Mouse (Mus musculus) embryonic facial prominence, embryonic 10.5 days (tissue): Measurements from ENCODE around the gene Atrnl1. TPM values are rescaled to one million over a fixed set of nuclear protein-coding genes. Genes with fewer than 3 reads are reported as not detected.

Experiments used
- DNase-seq: peaks from one replicate; pipeline ENCODE4 v3.0.0-alpha.2; 2017; ENCODE audit warnings: low spot score
- H3K27ac ChIP-seq: fragments of 300-500 bp; sonication (generic); replicated peaks from 2 replicates; pipeline ENCODE4 v1.5.1; 2016; ENCODE audit warnings: mild to moderate bottlenecking
- H3K27me3 ChIP-seq: fragments of 300-500 bp; sonication (generic); replicated peaks from 2 replicates; pipeline ENCODE4 v1.6.1; 2016; ENCODE audit warnings: low read depth, mild to moderate bottlenecking; ENCODE audit not compliant: poor library complexity, severe bottlenecking
- H3K36me3 ChIP-seq: fragments of 300-500 bp; sonication (generic); replicated peaks from 2 replicates; pipeline ENCODE4 v1.6.1; 2016; ENCODE audit warnings: mild to moderate bottlenecking, moderate library complexity
- H3K4me1 ChIP-seq: fragments of 300-500 bp; sonication (generic); 2 replicates; pipeline ENCODE4 v1.6.1; 2016
- H3K4me3 ChIP-seq: fragments of 300-500 bp; sonication (generic); 2 replicates; pipeline ENCODE4 v1.5.1; 2016; ENCODE audit warnings: mild to moderate bottlenecking, moderate library complexity
- H3K9me3 ChIP-seq: fragments of 300-500 bp; sonication (generic); 2 replicates; pipeline ENCODE4 v1.6.1; 2016; ENCODE audit warnings: mild to moderate bottlenecking
- WGBS: fragments of 180-500 bp; shearing (Covaris S2); methylation state at CpG from one replicate; pipeline ENCODE4 v1.1.7; 2016; 5-methylcytosine and 5-hydroxymethylcytosine counted together
- polyA plus RNA-seq: library from polyadenylated mRNA; unstranded; fragments of >200 nt; fragmentation: Nextera tagmentation; extraction: Ambion mirVana; gene quantifications from 2 replicates; pipeline ENCODE4 v1.2.1, GENCODE M21; 2016

Gene Atrnl1
- polyA plus RNA-seq, 1 experiment from 2014 or later = 4.3 TPM

- Histone ChIP-seq H3K9me3 (no peaks in the 10 kb centered on the region), H3K27ac (no peak overlapping the region), H3K4me3 (no peak overlapping the region), H3K36me3 (no peaks in the 10 kb centered on the region), H3K27me3 (no peaks in the 10 kb centered on the region), H3K4me1 (no peaks in the 10 kb centered on the region)
- WGBS = 90% methylated on average over 6 of the region's 6 CpGs
- DNase-seq = no peak
Measured at GRCm38 (mm10) chr19:57814291-57814690, 203.5 kb downstream of the Atrnl1 start.

- H3K4me3 ChIP-seq = no peak overlapping the region
- no peaks in the 10 kb centered on the region for H3K9me3 ChIP-seq
- 85% methylated on average over 17 of the region's 17 CpGs for WGBS
- H3K4me1 ChIP-seq = no peaks in the 10 kb centered on the region
- no peaks in the 10 kb centered on the region for H3K36me3 ChIP-seq
- H3K27ac ChIP-seq = no peak overlapping the region
- DNase-seq = peak; percentile 31
- no peaks in the 10 kb centered on the region for H3K27me3 ChIP-seq
Measured at GRCm38 (mm10) chr19:57816221-57816996, 205.6 kb downstream of the Atrnl1 start.

- no peak for DNase-seq
- H3K36me3 ChIP-seq = 0 out of 2 replicates have a peak, but pooled peaks cover 3% of the 10 kb centered on the region
- no peaks in the 10 kb centered on the region for H3K9me3 ChIP-seq
- no peak overlapping the region for H3K27ac ChIP-seq
- 80% methylated on average over 11 of the region's 11 CpGs for WGBS
- no peak overlapping the region for H3K4me3 ChIP-seq
- no peaks in the 10 kb centered on the region for H3K4me1 ChIP-seq
- no peaks in the 10 kb centered on the region for H3K27me3 ChIP-seq
Measured at GRCm38 (mm10) chr19:57817736-57818135, 206.9 kb downstream of the Atrnl1 start.

GRCm38 (mm10) chr19:57823446-57823845, 212.6 kb downstream of the Atrnl1 start:
- H3K4me1 ChIP-seq = no peaks in the 10 kb centered on the region
- no peak for DNase-seq
- no peaks in the 10 kb centered on the region for H3K9me3 ChIP-seq
- H3K4me3 ChIP-seq = no peak overlapping the region
- H3K27me3 ChIP-seq = no peaks in the 10 kb centered on the region
- 78% methylated on average over 4 of the region's 4 CpGs for WGBS
- H3K27ac ChIP-seq = no peak overlapping the region
- H3K36me3 ChIP-seq = peaks cover 7% of the 10 kb centered on the region; the same call in 1 of the 2 replicates

GRCm38 (mm10) chr19:57825271-57826207, 214.7 kb downstream of the Atrnl1 start:
- H3K36me3 ChIP-seq = peaks cover 7% of the 10 kb centered on the region; the same call in 1 of the 2 replicates
- WGBS = 93% methylated on average over 13 of the region's 13 CpGs
- no peaks in the 10 kb centered on the region for H3K9me3 ChIP-seq
- H3K4me3 ChIP-seq = no peak overlapping the region
- H3K27me3 ChIP-seq = no peaks in the 10 kb centered on the region
- H3K4me1 ChIP-seq = no peaks in the 10 kb centered on the region
- no peak for DNase-seq
- no peak overlapping the region for H3K27ac ChIP-seq

- Histone ChIP-seq H3K4me3 (no peak overlapping the region), H3K27me3 (no peaks in the 10 kb centered on the region), H3K4me1 (no peaks in the 10 kb centered on the region), H3K9me3 (no peaks in the 10 kb centered on the region), H3K27ac (no peak overlapping the region), H3K36me3 (peaks cover 4% of the 10 kb centered on the region; the same call in 1 of the 2 replicates)
- 93% methylated on average over 7 of the region's 7 CpGs for WGBS
- DNase-seq = no peak
Measured at GRCm38 (mm10) chr19:57833083-57833482, 222.2 kb downstream of the Atrnl1 start.

- DNase-seq = no peak
- no peak overlapping the region for H3K4me3 ChIP-seq
- H3K27me3 ChIP-seq = no peaks in the 10 kb centered on the region
- no peaks in the 10 kb centered on the region for H3K4me1 ChIP-seq
- 0 out of 2 replicates have a peak, but pooled peaks cover under 1% of the 10 kb centered on the region for H3K9me3 ChIP-seq
- WGBS = 93% methylated on average over 6 of the region's 6 CpGs
- no peak overlapping the region for H3K27ac ChIP-seq
- H3K36me3 ChIP-seq = peaks cover 7% of the 10 kb centered on the region; the same call in 1 of the 2 replicates
Measured at GRCm38 (mm10) chr19:57837882-57838281, 227.0 kb downstream of the Atrnl1 start.

- DNase-seq = no peak
- H3K9me3 ChIP-seq = peaks cover 5% of the 10 kb centered on the region; the same call in 1 of the 2 replicates
- no peak overlapping the region for H3K4me3 ChIP-seq
- no peak overlapping the region for H3K27ac ChIP-seq
- WGBS = 93% methylated on average over 9 of the region's 9 CpGs
- peaks cover 13% of the 10 kb centered on the region for H3K36me3 ChIP-seq
- H3K27me3 ChIP-seq = no peaks in the 10 kb centered on the region
- H3K4me1 ChIP-seq = no peaks in the 10 kb centered on the region
Measured at GRCm38 (mm10) chr19:57838546-57838945, 227.7 kb downstream of the Atrnl1 start.

- no peak for DNase-seq
- H3K27me3 ChIP-seq = no peaks in the 10 kb centered on the region
- no peak overlapping the region for H3K4me3 ChIP-seq
- H3K36me3 ChIP-seq = no peaks in the 10 kb centered on the region; the same call in 1 of the 2 replicates
- H3K9me3 ChIP-seq = no peaks in the 10 kb centered on the region
- WGBS = 76% methylated on average over 7 of the region's 7 CpGs
- 0 out of 2 replicates have a peak, but pooled peaks cover 3% of the 10 kb centered on the region for H3K4me1 ChIP-seq
- H3K27ac ChIP-seq = no peak overlapping the region
Measured at GRCm38 (mm10) chr19:57849915-57850314, 239.1 kb downstream of the Atrnl1 start.

- H3K4me1 ChIP-seq = peaks cover 20% of the 10 kb centered on the region
- no peak overlapping the region for H3K4me3 ChIP-seq
- WGBS = 83% methylated on average over 4 of the region's 4 CpGs
- H3K9me3 ChIP-seq = no peaks in the 10 kb centered on the region
- H3K27me3 ChIP-seq = no peaks in the 10 kb centered on the region
- H3K27ac ChIP-seq = no peak overlapping the region
- DNase-seq = no peak
- H3K36me3 ChIP-seq = no peaks in the 10 kb centered on the region
Measured at GRCm38 (mm10) chr19:57868350-57868749, 257.5 kb downstream of the Atrnl1 start.

- 70% methylated on average over 13 of the region's 13 CpGs for WGBS
- DNase-seq = no peak
- Histone ChIP-seq H3K4me1 (peaks cover 20% of the 10 kb centered on the region), H3K27me3 (no peaks in the 10 kb centered on the region), H3K9me3 (no peaks in the 10 kb centered on the region), H3K36me3 (no peaks in the 10 kb centered on the region), H3K27ac (no peak overlapping the region), H3K4me3 (no peak overlapping the region)
Measured at GRCm38 (mm10) chr19:57870871-57871270, 260.0 kb downstream of the Atrnl1 start.

- Histone ChIP-seq H3K4me3 (no peak overlapping the region), H3K36me3 (no peaks in the 10 kb centered on the region), H3K4me1 (peaks cover 7% of the 10 kb centered on the region), H3K27ac (no peak overlapping the region), H3K9me3 (no peaks in the 10 kb centered on the region), H3K27me3 (no peaks in the 10 kb centered on the region)
- 88% methylated on average over 6 of the region's 6 CpGs for WGBS
- no peak for DNase-seq
Measured at GRCm38 (mm10) chr19:57876057-57876456, 265.2 kb downstream of the Atrnl1 start.
